Mouse (Mus musculus): ENCODE data around the gene Anxa8. TPM values are rescaled to one million over a fixed set of nuclear protein-coding genes. Genes with fewer than 3 reads are reported as not detected.

Gene Anxa8
- polyA plus RNA-seq, 1 experiment from 2014 or later, result 2.7 TPM

GRCm38 (mm10) chr14:34086806-34087205 is 1.0 kb downstream of the Anxa8 start:
- Histone ChIP-seq H3K4me1 (ENCODE audit: insufficient read depth, low read length) (no peaks in the 10 kb centered on the region), H3K36me3 (ENCODE audit: insufficient read depth, low read length) (no peaks in the 10 kb centered on the region), H3K4me3 (ENCODE audit: low read length) (no peak overlapping the region), H3K9ac (replicated peaks; ENCODE audit: low read length) (no peak overlapping the region), H3K9me3 (ENCODE audit: low read length) (no peaks in the 10 kb centered on the region), H3K27me3 (ENCODE audit: insufficient read depth, low read length) (no peaks in the 10 kb centered on the region), H3K4me2 (replicated peaks; ENCODE audit: low read depth, low read length) (no peak overlapping the region), H3K27ac (ENCODE audit: low read length) (no peak overlapping the region)
- 70% methylated on average over 4 of the region's 4 CpGs for WGBS
- no peak for ATAC-seq (ENCODE audit: low FRiP score, low TSS enrichment)

- H3K9ac ChIP-seq (replicated peaks; ENCODE audit: low read length), result no peak overlapping the region
- H3K36me3 ChIP-seq (ENCODE audit: insufficient read depth, low read length), result no peaks in the 10 kb centered on the region
- 54% methylated on average over 2 of the region's 2 CpGs for WGBS
- no peaks in the 10 kb centered on the region for H3K9me3 ChIP-seq (ENCODE audit: low read length)
- H3K27ac ChIP-seq (ENCODE audit: low read length), result no peak overlapping the region
- no peak overlapping the region for H3K4me2 ChIP-seq (replicated peaks; ENCODE audit: low read depth, low read length)
- H3K27me3 ChIP-seq (ENCODE audit: insufficient read depth, low read length), result no peaks in the 10 kb centered on the region
- no peak overlapping the region for H3K4me3 ChIP-seq (ENCODE audit: low read length)
- no peaks in the 10 kb centered on the region for H3K4me1 ChIP-seq (ENCODE audit: insufficient read depth, low read length)
- ATAC-seq (ENCODE audit: low FRiP score, low TSS enrichment), result no peak
These were observed 2.1 kb downstream of the Anxa8 start for GRCm38 (mm10) chr14:34087856-34088398.

GRCm38 (mm10) chr14:34089796-34090195 is 4.0 kb downstream of the Anxa8 start:
- Histone ChIP-seq H3K27ac (ENCODE audit: low read length) (no peak overlapping the region), H3K36me3 (ENCODE audit: insufficient read depth, low read length) (no peaks in the 10 kb centered on the region), H3K4me2 (replicated peaks; ENCODE audit: low read depth, low read length) (no peak overlapping the region), H3K4me1 (ENCODE audit: insufficient read depth, low read length) (no peaks in the 10 kb centered on the region), H3K4me3 (ENCODE audit: low read length) (no peak overlapping the region), H3K9me3 (ENCODE audit: low read length) (no peaks in the 10 kb centered on the region), H3K9ac (replicated peaks; ENCODE audit: low read length) (no peak overlapping the region), H3K27me3 (ENCODE audit: insufficient read depth, low read length) (no peaks in the 10 kb centered on the region)
- no peak for ATAC-seq (ENCODE audit: low FRiP score, low TSS enrichment)
- 85% methylated on average over 8 of the region's 8 CpGs for WGBS

- no peak overlapping the region for H3K27ac ChIP-seq (ENCODE audit: low read length)
- H3K9me3 ChIP-seq (ENCODE audit: low read length), result no peaks in the 10 kb centered on the region
- no peaks in the 10 kb centered on the region for H3K4me1 ChIP-seq (ENCODE audit: insufficient read depth, low read length)
- no peaks in the 10 kb centered on the region for H3K27me3 ChIP-seq (ENCODE audit: insufficient read depth, low read length)
- H3K4me2 ChIP-seq (replicated peaks; ENCODE audit: low read depth, low read length), result no peak overlapping the region
- no peak overlapping the region for H3K4me3 ChIP-seq (ENCODE audit: low read length)
- H3K36me3 ChIP-seq (ENCODE audit: insufficient read depth, low read length), result no peaks in the 10 kb centered on the region
- H3K9ac ChIP-seq (replicated peaks; ENCODE audit: low read length), result no peak overlapping the region
- ATAC-seq (ENCODE audit: low FRiP score, low TSS enrichment), result no peak; the same call in 1 of the 2 replicates
- 86% methylated on average over 5 of the region's 5 CpGs for WGBS
These were observed 5.7 kb downstream of the Anxa8 start for GRCm38 (mm10) chr14:34091475-34091874.

- no peak overlapping the region for H3K4me3 ChIP-seq (ENCODE audit: low read length)
- H3K27me3 ChIP-seq (ENCODE audit: insufficient read depth, low read length), result no peaks in the 10 kb centered on the region
- H3K9me3 ChIP-seq (ENCODE audit: low read length), result no peaks in the 10 kb centered on the region
- H3K36me3 ChIP-seq (ENCODE audit: insufficient read depth, low read length), result no peaks in the 10 kb centered on the region
- 85% methylated on average over 1 of the region's 1 CpGs for WGBS
- no peak overlapping the region for H3K27ac ChIP-seq (ENCODE audit: low read length)
- no peak overlapping the region for H3K9ac ChIP-seq (replicated peaks; ENCODE audit: low read length)
- no peak for ATAC-seq (ENCODE audit: low FRiP score, low TSS enrichment)
- no peaks in the 10 kb centered on the region for H3K4me1 ChIP-seq (ENCODE audit: insufficient read depth, low read length)
- no peak overlapping the region for H3K4me2 ChIP-seq (replicated peaks; ENCODE audit: low read depth, low read length)
These were observed 7.1 kb downstream of the Anxa8 start for GRCm38 (mm10) chr14:34092856-34093255.

GRCm38 (mm10) chr14:34096161-34096560 is 10.4 kb downstream of the Anxa8 start:
- Histone ChIP-seq H3K4me3 (ENCODE audit: low read length) (no peak overlapping the region), H3K36me3 (ENCODE audit: insufficient read depth, low read length) (no peaks in the 10 kb centered on the region), H3K9ac (replicated peaks; ENCODE audit: low read length) (no peak overlapping the region), H3K4me1 (ENCODE audit: insufficient read depth, low read length) (no peaks in the 10 kb centered on the region), H3K9me3 (ENCODE audit: low read length) (no peaks in the 10 kb centered on the region), H3K27ac (ENCODE audit: low read length) (no peak overlapping the region), H3K4me2 (replicated peaks; ENCODE audit: low read depth, low read length) (no peak overlapping the region), H3K27me3 (ENCODE audit: insufficient read depth, low read length) (no peaks in the 10 kb centered on the region)
- 82% methylated on average over 5 of the region's 5 CpGs for WGBS
- ATAC-seq (ENCODE audit: low FRiP score, low TSS enrichment), result no peak

GRCm38 (mm10) chr14:34102601-34103000 is 16.8 kb downstream of the Anxa8 start, which contains the start of gene A630023A22Rik:
Gene A630023A22Rik (minus strand): TSS chr14:34102754.
- H3K4me1 ChIP-seq (ENCODE audit: insufficient read depth, low read length), result peaks cover 5% of the 10 kb centered on the region; the same call in 1 of the 2 replicates
- no peak within 1 kb of the TSS for H3K4me2 ChIP-seq (replicated peaks; ENCODE audit: low read depth, low read length)
- H3K27ac ChIP-seq (ENCODE audit: low read length), result no peak within 1 kb of the TSS
- WGBS, result 40% methylated on average over 5 of the region's 5 CpGs
- no peaks in the 10 kb centered on the region for H3K9me3 ChIP-seq (ENCODE audit: low read length)
- no peaks in the 10 kb centered on the region for H3K27me3 ChIP-seq (ENCODE audit: insufficient read depth, low read length)
- H3K4me3 ChIP-seq (ENCODE audit: low read length), result no peak within 1 kb of the TSS
- no peak within 1 kb of the TSS for H3K9ac ChIP-seq (replicated peaks; ENCODE audit: low read length)
- no peak for ATAC-seq (ENCODE audit: low FRiP score, low TSS enrichment)
- no peaks in the 10 kb centered on the region for H3K36me3 ChIP-seq (ENCODE audit: insufficient read depth, low read length)

- Histone ChIP-seq H3K4me1 (ENCODE audit: insufficient read depth, low read length) (peaks cover 5% of the 10 kb centered on the region; the same call in 1 of the 2 replicates), H3K4me3 (ENCODE audit: low read length) (no peak overlapping the region), H3K27me3 (ENCODE audit: insufficient read depth, low read length) (no peaks in the 10 kb centered on the region), H3K9me3 (ENCODE audit: low read length) (no peaks in the 10 kb centered on the region), H3K4me2 (replicated peaks; ENCODE audit: low read depth, low read length) (no peak overlapping the region), H3K36me3 (ENCODE audit: insufficient read depth, low read length) (no peaks in the 10 kb centered on the region), H3K9ac (replicated peaks; ENCODE audit: low read length) (no peak overlapping the region), H3K27ac (ENCODE audit: low read length) (no peak overlapping the region)
- WGBS, result 79% methylated on average over 3 of the region's 3 CpGs
- ATAC-seq (ENCODE audit: low FRiP score, low TSS enrichment), result no peak
These were observed 18.1 kb downstream of the Anxa8 start for GRCm38 (mm10) chr14:34103855-34104254.

- Histone ChIP-seq H3K27me3 (ENCODE audit: insufficient read depth, low read length) (no peaks in the 10 kb centered on the region), H3K4me2 (replicated peaks; ENCODE audit: low read depth, low read length) (no peak overlapping the region), H3K4me3 (ENCODE audit: low read length) (no peak overlapping the region), H3K9me3 (ENCODE audit: low read length) (no peaks in the 10 kb centered on the region), H3K4me1 (ENCODE audit: insufficient read depth, low read length) (peaks cover 5% of the 10 kb centered on the region; the same call in 1 of the 2 replicates), H3K27ac (ENCODE audit: low read length) (no peak overlapping the region), H3K9ac (replicated peaks; ENCODE audit: low read length) (no peak overlapping the region), H3K36me3 (ENCODE audit: insufficient read depth, low read length) (no peaks in the 10 kb centered on the region)
- ATAC-seq (ENCODE audit: low FRiP score, low TSS enrichment), result peak; percentile 67; the same call in 1 of the 2 replicates
- 18% methylated on average over 8 of the region's 8 CpGs for WGBS
These were observed 19.1 kb downstream of the Anxa8 start for GRCm38 (mm10) chr14:34104892-34105291.

GRCm38 (mm10) chr14:34106389-34107062 is 20.7 kb downstream of the Anxa8 start:
- no peaks in the 10 kb centered on the region for H3K27me3 ChIP-seq (ENCODE audit: insufficient read depth, low read length)
- no peak overlapping the region for H3K4me2 ChIP-seq (replicated peaks; ENCODE audit: low read depth, low read length)
- H3K36me3 ChIP-seq (ENCODE audit: insufficient read depth, low read length), result no peaks in the 10 kb centered on the region
- H3K9ac ChIP-seq (replicated peaks; ENCODE audit: low read length), result no peak overlapping the region
- ATAC-seq (ENCODE audit: low FRiP score, low TSS enrichment), result peak; percentile 26; the same call in 1 of the 2 replicates
- 59% methylated on average over 12 of the region's 12 CpGs for whole genome bisulfite sequencing
- H3K4me1 ChIP-seq (ENCODE audit: insufficient read depth, low read length), result peaks cover 5% of the 10 kb centered on the region; the same call in 1 of the 2 replicates
- no peak overlapping the region for H3K27ac ChIP-seq (ENCODE audit: low read length)
- H3K4me3 ChIP-seq (ENCODE audit: low read length), result no peak overlapping the region
- no peaks in the 10 kb centered on the region for H3K9me3 ChIP-seq (ENCODE audit: low read length)

Measured in kidney, embryonic 16.5 days (tissue).